Mouse (Mus musculus): ENCODE measurements at regions not wholly inside any gene's neighbourhood (a gene's known extent, or its start where the extent isn't known, plus 50 kb on each side); places are given as distances from the start of the nearest gene placed in this dataset.
A peak's percentile ranks its signal among the peaks of the same experiment; 100 is the strongest.
"Not testable (repeated sequence)": the region's sequence is repeated elsewhere in the genome, so short reads cannot be mapped to it uniquely, and the experiment has no call there.

DNA sequence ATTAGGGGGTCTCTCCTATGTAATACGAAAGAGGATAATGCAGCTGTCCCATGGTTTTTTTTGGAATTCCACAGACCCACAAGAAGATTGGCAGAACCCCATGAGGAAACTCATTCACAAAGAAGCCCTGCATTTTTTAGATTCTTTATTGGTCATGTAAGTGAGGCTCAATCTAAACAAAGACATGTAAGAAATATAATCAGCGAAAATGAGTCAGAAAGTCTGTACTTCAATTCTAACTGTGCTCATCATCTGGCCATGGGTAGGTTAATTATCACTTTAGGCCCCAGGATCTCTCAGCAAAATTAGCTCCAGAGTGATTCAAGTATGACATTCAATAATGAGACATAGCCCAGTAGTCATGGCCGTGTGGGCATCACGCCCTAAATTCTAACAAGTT, 703.2 kb downstream of the A830018L16Rik start:
- Histone ChIP-seq H3K36me3 (ENCODE audit: control insufficient read depth, insufficient read depth, low read length) (no peaks in the 10 kb centered on the region), H3K4me2 (no peak overlapping the region), H3K4me1 (ENCODE audit: control insufficient read depth, insufficient read depth, low read length) (no peaks in the 10 kb centered on the region), H3K9ac (ENCODE audit: low read length) (no peak overlapping the region), H3K27me3 (ENCODE audit: control insufficient read depth, insufficient read depth, low read length) (no peaks in the 10 kb centered on the region), H3K4me3 (ENCODE audit: low read depth, low read length) (no peak overlapping the region), H3K27ac (ENCODE audit: low read depth, low read length) (no peak overlapping the region), H3K9me3 (ENCODE audit: control insufficient read depth, low read length) (no peaks in the 10 kb centered on the region)
- DNase-seq (ENCODE audit: low spot score, missing footprints) (no peak), ATAC-seq (ENCODE audit: low FRiP score) (no peak)
- 87% methylated on average over 4 of the region's 4 CpGs for WGBS

- Histone ChIP-seq H3K9ac (ENCODE audit: low read length) (no peak overlapping the region), H3K27me3 (ENCODE audit: control insufficient read depth, insufficient read depth, low read length) (no peaks in the 10 kb centered on the region), H3K9me3 (ENCODE audit: control insufficient read depth, low read length) (no peaks in the 10 kb centered on the region), H3K4me3 (ENCODE audit: low read depth, low read length) (no peak overlapping the region), H3K4me1 (ENCODE audit: control insufficient read depth, insufficient read depth, low read length) (no peaks in the 10 kb centered on the region), H3K4me2 (no peak overlapping the region), H3K27ac (ENCODE audit: low read depth, low read length) (no peak overlapping the region), H3K36me3 (ENCODE audit: control insufficient read depth, insufficient read depth, low read length) (no peaks in the 10 kb centered on the region)
- DNase-seq (ENCODE audit: low spot score, missing footprints) (no peak), ATAC-seq (ENCODE audit: low FRiP score) (no peak)
- WGBS: 91% methylated on average over 7 of the region's 7 CpGs
Observed at GRCm38 (mm10) chr1:12120926-12121325, 707.0 kb downstream of the A830018L16Rik start.

DNA sequence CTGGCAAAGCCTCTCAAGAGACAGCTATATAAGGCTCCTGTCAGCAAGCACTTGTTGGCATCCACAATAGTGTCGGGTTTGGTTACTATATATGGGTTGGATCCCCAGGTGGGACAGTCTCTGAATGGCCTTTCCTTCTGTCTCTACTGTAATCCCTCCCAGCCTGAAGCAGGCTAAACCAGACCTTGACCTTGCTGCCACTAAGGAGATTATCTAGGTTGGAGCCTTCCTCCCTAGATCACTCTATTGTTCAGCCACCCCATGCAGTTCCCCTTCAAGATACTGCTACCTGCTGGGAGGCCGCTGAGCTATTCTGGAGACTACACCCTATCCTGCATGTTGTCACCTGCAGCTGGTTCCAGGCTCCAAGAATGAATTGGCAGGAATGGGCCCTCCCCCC, 712.7 kb downstream of the A830018L16Rik start:
- not testable (repeated sequence) for ATAC-seq (ENCODE audit: low FRiP score); H3K4me2 ChIP-seq; H3K9ac ChIP-seq (ENCODE audit: low read length); H3K36me3 ChIP-seq (ENCODE audit: control insufficient read depth, insufficient read depth, low read length); H3K4me3 ChIP-seq (ENCODE audit: low read depth, low read length); H3K9me3 ChIP-seq (ENCODE audit: control insufficient read depth, low read length); H3K27ac ChIP-seq (ENCODE audit: low read depth, low read length); DNase-seq (ENCODE audit: low spot score, missing footprints); H3K27me3 ChIP-seq (ENCODE audit: control insufficient read depth, insufficient read depth, low read length); H3K4me1 ChIP-seq (ENCODE audit: control insufficient read depth, insufficient read depth, low read length)
- WGBS: 16% methylated on average over 2 of the region's 2 CpGs

GRCm38 (mm10) chr1:12170503-12170902, 756.6 kb downstream of the A830018L16Rik start:
- no peak for ATAC-seq (ENCODE audit: low FRiP score)
- WGBS: 95% methylated on average over 10 of the region's 10 CpGs
- Histone ChIP-seq H3K27me3 (ENCODE audit: control insufficient read depth, insufficient read depth, low read length) (no peaks in the 10 kb centered on the region), H3K36me3 (ENCODE audit: control insufficient read depth, insufficient read depth, low read length) (no peaks in the 10 kb centered on the region), H3K4me3 (ENCODE audit: low read depth, low read length) (no peak overlapping the region), H3K4me1 (ENCODE audit: control insufficient read depth, insufficient read depth, low read length) (no peaks in the 10 kb centered on the region), H3K27ac (ENCODE audit: low read depth, low read length) (no peak overlapping the region), H3K9ac (ENCODE audit: low read length) (no peak overlapping the region), H3K4me2 (no peak overlapping the region), H3K9me3 (ENCODE audit: control insufficient read depth, low read length) (no peaks in the 10 kb centered on the region)
- no peak for DNase-seq (ENCODE audit: low spot score, missing footprints)

- ATAC-seq (ENCODE audit: low FRiP score) (no peak), DNase-seq (ENCODE audit: low spot score, missing footprints) (no peak)
- no peaks in the 10 kb centered on the region for H3K9me3 ChIP-seq (ENCODE audit: control insufficient read depth, low read length)
- no peaks in the 10 kb centered on the region for H3K36me3 ChIP-seq (ENCODE audit: control insufficient read depth, insufficient read depth, low read length)
- no peak overlapping the region for H3K4me2 ChIP-seq
- WGBS: 88% methylated on average over 5 of the region's 5 CpGs
- no peaks in the 10 kb centered on the region for H3K4me1 ChIP-seq (ENCODE audit: control insufficient read depth, insufficient read depth, low read length)
- H3K9ac ChIP-seq (ENCODE audit: low read length): no peak overlapping the region
- no peaks in the 10 kb centered on the region for H3K27me3 ChIP-seq (ENCODE audit: control insufficient read depth, insufficient read depth, low read length)
- H3K27ac ChIP-seq (ENCODE audit: low read depth, low read length): no peak overlapping the region
- H3K4me3 ChIP-seq (ENCODE audit: low read depth, low read length): no peak overlapping the region
Observed at GRCm38 (mm10) chr1:12189646-12190233, 775.8 kb downstream of the A830018L16Rik start.

DNA sequence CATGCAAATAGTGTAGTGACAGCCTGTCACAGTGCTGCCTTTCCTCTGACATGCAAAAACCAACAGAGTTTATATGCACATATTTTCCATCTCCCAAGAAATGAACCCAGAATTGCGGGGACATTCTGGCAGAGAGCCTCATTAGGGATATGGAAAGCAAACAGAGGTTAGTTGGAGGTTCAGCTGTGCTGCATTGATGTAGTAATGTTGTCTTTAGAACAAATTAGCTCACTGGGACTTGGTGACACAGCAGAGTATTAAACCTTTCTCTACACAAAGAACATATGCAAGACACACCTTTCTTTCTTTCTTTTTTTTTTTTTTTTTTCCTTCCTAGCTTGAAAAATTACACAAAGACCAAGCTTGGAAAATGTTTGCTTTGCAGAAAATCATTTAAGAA, 778.7 kb downstream of the A830018L16Rik start:
- H3K27ac ChIP-seq (ENCODE audit: low read depth, low read length): no peak overlapping the region
- no peak for DNase-seq (ENCODE audit: low spot score, missing footprints)
- no peaks in the 10 kb centered on the region for H3K4me1 ChIP-seq (ENCODE audit: control insufficient read depth, insufficient read depth, low read length)
- no peaks in the 10 kb centered on the region for H3K27me3 ChIP-seq (ENCODE audit: control insufficient read depth, insufficient read depth, low read length)
- H3K9me3 ChIP-seq (ENCODE audit: control insufficient read depth, low read length): no peaks in the 10 kb centered on the region
- ATAC-seq (ENCODE audit: low FRiP score): no peak
- H3K4me2 ChIP-seq: no peak overlapping the region
- WGBS: 87% methylated on average over 1 of the region's 1 CpGs
- no peak overlapping the region for H3K4me3 ChIP-seq (ENCODE audit: low read depth, low read length)
- no peaks in the 10 kb centered on the region for H3K36me3 ChIP-seq (ENCODE audit: control insufficient read depth, insufficient read depth, low read length)
- H3K9ac ChIP-seq (ENCODE audit: low read length): no peak overlapping the region

DNA sequence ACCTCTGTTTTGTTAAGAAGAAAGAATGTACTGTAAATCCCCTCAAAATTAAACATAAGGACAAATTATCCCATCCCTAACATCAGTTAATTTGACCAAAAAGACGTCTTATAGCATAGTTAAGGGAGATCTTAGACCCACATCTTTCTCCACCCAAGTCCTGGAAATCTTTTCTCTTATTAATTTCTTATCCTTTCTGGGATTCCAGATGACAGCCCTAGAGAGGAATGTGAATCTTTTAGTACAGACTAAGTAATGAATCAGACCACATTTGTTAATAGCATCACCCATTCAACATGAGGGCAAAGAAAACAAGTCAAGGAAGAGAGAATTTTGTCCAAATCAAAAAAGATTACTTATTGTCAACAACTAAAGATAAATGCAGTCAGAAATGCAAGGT, 817.2 kb downstream of the A830018L16Rik start:
- Histone ChIP-seq H3K9ac (ENCODE audit: low read length) (no peak overlapping the region), H3K4me1 (ENCODE audit: control insufficient read depth, insufficient read depth, low read length) (no peaks in the 10 kb centered on the region), H3K27me3 (ENCODE audit: control insufficient read depth, insufficient read depth, low read length) (no peaks in the 10 kb centered on the region), H3K9me3 (ENCODE audit: control insufficient read depth, low read length) (no peaks in the 10 kb centered on the region), H3K4me2 (no peak overlapping the region), H3K27ac (ENCODE audit: low read depth, low read length) (no peak overlapping the region), H3K4me3 (ENCODE audit: low read depth, low read length) (no peak overlapping the region), H3K36me3 (ENCODE audit: control insufficient read depth, insufficient read depth, low read length) (no peaks in the 10 kb centered on the region)
- ATAC-seq (ENCODE audit: low FRiP score) (no peak), DNase-seq (ENCODE audit: low spot score, missing footprints) (no peak)
- 60% methylated on average over 1 of the region's 1 CpGs for WGBS

- Histone ChIP-seq H3K4me1 (ENCODE audit: control insufficient read depth, insufficient read depth, low read length) (no peaks in the 10 kb centered on the region), H3K4me2 (no peak overlapping the region), H3K36me3 (ENCODE audit: control insufficient read depth, insufficient read depth, low read length) (no peaks in the 10 kb centered on the region), H3K9me3 (ENCODE audit: control insufficient read depth, low read length) (no peaks in the 10 kb centered on the region), H3K4me3 (ENCODE audit: low read depth, low read length) (no peak overlapping the region), H3K9ac (ENCODE audit: low read length) (no peak overlapping the region), H3K27me3 (ENCODE audit: control insufficient read depth, insufficient read depth, low read length) (no peaks in the 10 kb centered on the region), H3K27ac (ENCODE audit: low read depth, low read length) (no peak overlapping the region)
- DNase-seq (ENCODE audit: low spot score, missing footprints) (peak; percentile 65), ATAC-seq (ENCODE audit: low FRiP score) (no peak)
Observed at GRCm38 (mm10) chr1:12242090-12242489, 828.2 kb downstream of the A830018L16Rik start.

DNA sequence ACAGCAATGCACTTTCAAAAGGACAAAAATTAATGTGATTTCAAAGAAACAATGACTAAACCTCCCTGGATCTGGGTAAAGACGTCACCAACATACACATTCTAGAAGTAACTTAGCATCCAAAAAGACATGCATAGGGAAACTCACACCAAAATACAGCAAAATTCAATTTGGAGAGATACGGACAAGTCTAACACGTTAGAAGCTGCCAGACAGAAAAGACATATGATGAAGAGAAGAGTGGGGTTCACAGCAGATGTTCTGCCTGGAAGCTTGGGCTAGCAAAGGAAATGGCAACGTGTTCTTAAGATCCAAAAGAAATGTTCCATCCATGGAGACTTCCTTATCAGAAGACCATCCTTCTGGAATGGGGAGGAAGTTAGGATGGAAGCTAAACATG, 868.6 kb downstream of the A830018L16Rik start:
- H3K9me3 ChIP-seq (ENCODE audit: control insufficient read depth, low read length): no peaks in the 10 kb centered on the region
- 96% methylated on average over 4 of the region's 4 CpGs for WGBS

DNA sequence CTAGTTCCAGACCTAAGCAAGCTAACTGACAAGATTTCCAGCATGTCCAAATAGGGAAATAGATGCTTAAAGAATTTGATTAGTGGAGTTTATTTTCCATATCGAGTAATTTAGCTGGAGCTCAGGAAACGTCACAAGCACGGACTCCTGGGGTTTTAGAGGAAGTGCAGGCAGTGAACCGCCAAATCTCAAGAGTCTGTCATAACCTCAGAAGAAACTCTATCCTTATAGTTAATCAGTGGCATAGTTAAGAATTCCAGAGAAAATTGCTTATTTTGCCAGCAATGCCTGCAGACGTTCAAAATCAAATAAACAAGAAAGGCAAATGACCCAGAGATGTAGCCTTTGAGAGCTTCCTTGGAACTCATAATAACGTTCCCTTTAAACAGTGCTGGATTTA, 871.6 kb downstream of the A830018L16Rik start:
- Histone ChIP-seq H3K4me2 (no peak overlapping the region), H3K27ac (ENCODE audit: low read depth, low read length) (no peak overlapping the region), H3K4me1 (ENCODE audit: control insufficient read depth, insufficient read depth, low read length) (no peaks in the 10 kb centered on the region), H3K9me3 (ENCODE audit: control insufficient read depth, low read length) (no peaks in the 10 kb centered on the region), H3K36me3 (ENCODE audit: control insufficient read depth, insufficient read depth, low read length) (no peaks in the 10 kb centered on the region), H3K4me3 (ENCODE audit: low read depth, low read length) (no peak overlapping the region), H3K27me3 (ENCODE audit: control insufficient read depth, insufficient read depth, low read length) (no peaks in the 10 kb centered on the region), H3K9ac (ENCODE audit: low read length) (no peak overlapping the region)
- DNase-seq (ENCODE audit: low spot score, missing footprints) (no peak), ATAC-seq (ENCODE audit: low FRiP score) (no peak)
- 79% methylated on average over 6 of the region's 6 CpGs for WGBS

More for the DNA sequence above, 868.6 kb downstream of the A830018L16Rik start:
- ATAC-seq (ENCODE audit: low FRiP score) (no peak), DNase-seq (ENCODE audit: low spot score, missing footprints) (no peak)
- Histone ChIP-seq H3K9ac (ENCODE audit: low read length) (no peak overlapping the region), H3K4me2 (no peak overlapping the region), H3K4me1 (ENCODE audit: control insufficient read depth, insufficient read depth, low read length) (no peaks in the 10 kb centered on the region), H3K36me3 (ENCODE audit: control insufficient read depth, insufficient read depth, low read length) (no peaks in the 10 kb centered on the region), H3K27ac (ENCODE audit: low read depth, low read length) (no peak overlapping the region), H3K27me3 (ENCODE audit: control insufficient read depth, insufficient read depth, low read length) (no peaks in the 10 kb centered on the region), H3K4me3 (ENCODE audit: low read depth, low read length) (no peak overlapping the region)
